Mouse (Mus musculus) limb, embryonic 13.5 days (tissue): ENCODE results near the gene Epha8. TPM values are rescaled to one million over a fixed set of nuclear protein-coding genes. Genes with fewer than 3 reads are reported as not detected.
A peak's percentile ranks its signal among the peaks of the same experiment; 100 is the strongest.

Experiments used
- ATAC-seq: fragments of 200-750 bp; cut with Nextera tagmentation; 2 replicates; pipeline ENCODE4 v1.8.0; 2017; ENCODE audit warnings: low read depth, moderate number of reproducible peaks, moderate TSS enrichment; ENCODE audit not compliant: low FRiP score
- H3K27ac ChIP-seq: fragments of 300-500 bp; sonication (generic); 2 replicates; pipeline ENCODE4 v1.5.1; 2015; ENCODE audit warnings: inconsistent platforms, mild to moderate bottlenecking, moderate library complexity
- H3K27me3 ChIP-seq: fragments of 300-500 bp; sonication (generic); 2 replicates; pipeline ENCODE4 v1.6.1; 2015; ENCODE audit warnings: mild to moderate bottlenecking, inconsistent platforms
- H3K36me3 ChIP-seq: fragments of 300-500 bp; sonication (generic); 2 replicates; pipeline ENCODE4 v1.6.1; 2015; ENCODE audit warnings: inconsistent platforms, mild to moderate bottlenecking, moderate library complexity
- H3K4me1 ChIP-seq: fragments of 300-500 bp; sonication (generic); 2 replicates; pipeline ENCODE4 v1.6.1; 2015; ENCODE audit warnings: inconsistent platforms
- H3K4me2 ChIP-seq: fragments of 300-500 bp; sonication (generic); replicated peaks from 2 replicates; pipeline ENCODE4 v1.6.1; 2015; ENCODE audit warnings: inconsistent platforms, mild to moderate bottlenecking, moderate library complexity
- H3K4me3 ChIP-seq: fragments of 300-500 bp; sonication (generic); 2 replicates; pipeline ENCODE4 v1.5.1; 2015; ENCODE audit warnings: moderate library complexity, mild to moderate bottlenecking, inconsistent platforms
- H3K9ac ChIP-seq: fragments of 300-500 bp; sonication (generic); 2 replicates; pipeline ENCODE4 v1.6.1; 2015; ENCODE audit warnings: mild to moderate bottlenecking, inconsistent platforms
- H3K9me3 ChIP-seq: fragments of 300-500 bp; sonication (generic); 2 replicates; pipeline ENCODE4 v1.6.1; 2016; ENCODE audit warnings: inconsistent platforms
- WGBS: fragments of 180-500 bp; shearing (Covaris S2); methylation state at CpG from one replicate; pipeline ENCODE4 v1.1.7; 2015; 5-methylcytosine and 5-hydroxymethylcytosine counted together
- polyA plus RNA-seq: library from polyadenylated mRNA; unstranded; fragments of >200 nt; fragmentation: Nextera tagmentation; extraction: Ambion mirVana; gene quantifications from 2 replicates; pipeline ENCODE4 v1.2.1, GENCODE M21; 2015

Epha8 gene
- 0.47 and 0.71 TPM in 2 replicates for polyA plus RNA-seq

DNA sequence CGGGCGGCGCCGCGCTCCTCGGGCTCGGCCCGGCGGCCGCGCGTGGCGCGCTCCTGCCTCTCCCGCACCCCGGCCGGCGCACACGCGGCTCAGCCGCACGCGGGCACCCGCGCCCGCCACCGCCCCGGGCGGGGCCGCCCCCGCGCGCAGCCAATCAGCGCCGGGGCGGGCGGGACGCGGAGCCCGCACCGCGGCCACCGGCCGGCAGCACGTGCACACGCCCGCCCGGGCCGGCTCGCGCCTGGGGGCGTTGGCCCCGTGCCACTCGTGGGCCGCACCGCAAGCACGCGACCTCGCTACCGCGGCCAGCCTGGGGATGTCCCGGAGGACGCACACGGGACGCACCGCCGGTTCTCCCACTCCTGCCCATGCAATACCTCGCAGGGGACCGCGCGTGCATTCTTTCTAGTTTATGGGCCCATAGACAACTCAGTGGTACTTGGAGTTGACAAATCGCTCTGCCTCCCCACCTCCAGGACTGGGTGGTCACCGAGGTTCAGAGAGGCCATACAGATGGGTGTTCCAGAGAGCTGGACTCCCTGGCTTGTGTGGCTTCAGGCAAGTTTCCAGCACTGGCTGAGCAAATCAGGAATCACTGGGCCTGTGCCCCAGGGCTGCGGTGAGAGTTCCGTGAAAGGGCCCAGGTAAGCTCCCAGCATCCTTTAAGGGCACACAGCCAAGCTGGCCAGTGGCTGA, at the start of gene Epha8:
TSS of gene Epha8 (minus strand) at position 66 of the 696 bp plus-strand sequence.
- 3% methylated on average over 23 of the region's 75 CpGs for WGBS
- ATAC-seq: no peak
- H3K27ac ChIP-seq: no peak within 1 kb of the TSS
- no peaks in the 10 kb centered on the region for H3K9me3 ChIP-seq
- H3K4me2 ChIP-seq: peak within 1 kb of the TSS; percentile 96
- no peaks in the 10 kb centered on the region for H3K36me3 ChIP-seq
- H3K4me3 ChIP-seq: peak within 1 kb of the TSS; percentile 52
- peak within 1 kb of the TSS; percentile 59 for H3K9ac ChIP-seq
- H3K27me3 ChIP-seq: peaks cover 87% of the 10 kb centered on the region
- H3K4me1 ChIP-seq: peaks cover 22% of the 10 kb centered on the region

- peaks cover 54% of the 10 kb centered on the region for H3K36me3 ChIP-seq
- no peaks in the 10 kb centered on the region for H3K4me1 ChIP-seq
- H3K9ac ChIP-seq: no peak overlapping the region
- WGBS: 89% methylated on average over 3 of the region's 3 CpGs
- no peaks in the 10 kb centered on the region for H3K9me3 ChIP-seq
- no peak overlapping the region for H3K27ac ChIP-seq
- no peak overlapping the region for H3K4me3 ChIP-seq
- H3K4me2 ChIP-seq: no peak overlapping the region
- no peaks in the 10 kb centered on the region for H3K27me3 ChIP-seq
- ATAC-seq: no peak
Measured at GRCm38 (mm10) chr4:137001825-137002224, 45.2 kb upstream of the Epha8 start.

DNA sequence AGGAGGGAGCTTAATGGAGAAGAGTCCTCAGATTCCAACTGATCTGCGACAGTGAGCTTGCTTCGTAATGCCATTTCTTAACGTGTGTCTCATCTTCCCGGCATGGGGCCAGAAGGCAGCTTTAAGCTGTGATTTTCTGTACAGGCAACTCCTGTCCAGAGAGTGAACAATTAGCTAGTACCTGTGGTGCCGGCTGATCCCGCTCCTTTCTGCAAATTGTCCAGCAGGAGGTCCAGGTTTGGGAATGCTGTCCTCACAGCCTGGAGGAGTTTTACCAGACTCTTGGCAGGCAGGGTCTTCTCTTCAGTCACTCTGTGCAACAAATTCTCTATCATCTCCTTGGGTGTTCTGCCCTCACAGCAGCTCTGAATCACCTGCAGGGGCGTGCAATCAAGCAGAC, 44.4 kb upstream of the Epha8 start:
- Histone ChIP-seq H3K36me3 (peaks cover 57% of the 10 kb centered on the region), H3K27ac (no peak overlapping the region), H3K27me3 (no peaks in the 10 kb centered on the region), H3K4me2 (no peak overlapping the region), H3K4me3 (no peak overlapping the region), H3K9me3 (no peaks in the 10 kb centered on the region), H3K4me1 (no peaks in the 10 kb centered on the region), H3K9ac (no peak overlapping the region)
- WGBS: 83% methylated on average over 7 of the region's 7 CpGs
- no peak for ATAC-seq

DNA sequence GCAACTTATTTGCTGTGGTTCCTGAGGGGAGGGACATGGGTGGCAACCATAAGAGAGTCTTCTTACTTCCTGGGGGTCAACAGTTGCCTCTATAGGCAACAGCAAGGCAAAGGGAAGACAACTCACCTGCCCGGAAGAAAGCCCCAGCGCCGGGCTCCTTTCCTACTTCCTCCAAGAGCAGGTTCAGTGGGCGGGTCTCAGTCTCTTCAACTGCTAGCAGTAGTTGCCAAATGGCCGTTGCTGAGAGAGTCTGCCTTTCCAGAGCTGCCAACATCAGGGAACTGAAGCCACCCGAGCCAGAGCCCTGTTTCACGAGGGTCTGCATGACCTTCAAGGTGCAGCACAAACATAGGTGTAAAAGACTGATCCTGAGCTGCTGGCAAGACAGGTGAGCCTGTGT, 41.8 kb upstream of the Epha8 start:
- H3K9me3 ChIP-seq: no peaks in the 10 kb centered on the region
- no peak overlapping the region for H3K27ac ChIP-seq
- no peaks in the 10 kb centered on the region for H3K27me3 ChIP-seq
- H3K9ac ChIP-seq: no peak overlapping the region
- H3K4me1 ChIP-seq: no peaks in the 10 kb centered on the region
- H3K4me2 ChIP-seq: no peak overlapping the region
- H3K4me3 ChIP-seq: no peak overlapping the region
- H3K36me3 ChIP-seq: peaks cover 73% of the 10 kb centered on the region
- no peak for ATAC-seq
- WGBS: 73% methylated on average over 7 of the region's 7 CpGs

DNA sequence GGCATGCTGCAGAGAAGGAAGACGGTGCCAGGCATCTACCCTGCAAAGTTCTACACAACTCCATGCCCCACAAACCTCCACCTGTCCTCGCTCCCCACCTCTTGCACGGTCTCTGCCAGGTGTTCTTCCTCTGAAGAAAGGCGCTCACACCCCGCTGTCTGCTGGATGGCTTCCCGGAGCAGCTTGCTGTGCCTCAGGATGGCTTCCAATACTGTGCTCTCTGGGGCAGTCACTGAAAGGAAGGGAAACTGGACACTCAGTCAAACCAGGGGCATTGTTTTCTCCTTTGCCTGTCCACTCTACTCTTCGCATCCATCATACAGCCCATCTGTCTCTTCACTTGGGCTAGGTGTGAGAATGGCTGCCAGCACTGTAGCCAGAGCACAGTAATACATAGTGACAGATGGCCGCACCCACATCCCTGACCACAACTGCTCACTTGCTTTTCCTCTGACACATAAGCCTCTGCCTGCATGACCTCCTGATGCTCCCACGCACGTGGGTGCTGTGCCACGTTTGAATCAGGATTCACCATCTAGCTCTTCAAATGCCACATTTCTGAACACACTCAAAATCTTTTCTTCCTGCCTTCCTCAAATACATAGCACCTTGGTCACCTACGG, 41.2 kb upstream of the Epha8 start:
- peaks cover 76% of the 10 kb centered on the region for H3K36me3 ChIP-seq
- no peak for ATAC-seq
- WGBS: 94% methylated on average over 12 of the region's 12 CpGs

GRCm38 (mm10) chr4:136996933-136997332, 40.3 kb upstream of the Epha8 start:
- H3K9ac ChIP-seq: no peak overlapping the region
- no peak for ATAC-seq
- H3K4me1 ChIP-seq: no peaks in the 10 kb centered on the region
- H3K4me3 ChIP-seq: no peak overlapping the region
- whole genome bisulfite sequencing: 61% methylated on average over 7 of the region's 7 CpGs
- H3K9me3 ChIP-seq: no peaks in the 10 kb centered on the region
- no peak overlapping the region for H3K4me2 ChIP-seq
- H3K27ac ChIP-seq: no peak overlapping the region
- H3K36me3 ChIP-seq: peaks cover 84% of the 10 kb centered on the region
- no peaks in the 10 kb centered on the region for H3K27me3 ChIP-seq

More for the DNA sequence above, 41.2 kb upstream of the Epha8 start:
- no peak overlapping the region for H3K4me3 ChIP-seq
- no peak overlapping the region for H3K9ac ChIP-seq
- H3K9me3 ChIP-seq: no peaks in the 10 kb centered on the region
- H3K4me2 ChIP-seq: no peak overlapping the region
- H3K27me3 ChIP-seq: no peaks in the 10 kb centered on the region
- H3K4me1 ChIP-seq: no peaks in the 10 kb centered on the region
- H3K27ac ChIP-seq: no peak overlapping the region

DNA sequence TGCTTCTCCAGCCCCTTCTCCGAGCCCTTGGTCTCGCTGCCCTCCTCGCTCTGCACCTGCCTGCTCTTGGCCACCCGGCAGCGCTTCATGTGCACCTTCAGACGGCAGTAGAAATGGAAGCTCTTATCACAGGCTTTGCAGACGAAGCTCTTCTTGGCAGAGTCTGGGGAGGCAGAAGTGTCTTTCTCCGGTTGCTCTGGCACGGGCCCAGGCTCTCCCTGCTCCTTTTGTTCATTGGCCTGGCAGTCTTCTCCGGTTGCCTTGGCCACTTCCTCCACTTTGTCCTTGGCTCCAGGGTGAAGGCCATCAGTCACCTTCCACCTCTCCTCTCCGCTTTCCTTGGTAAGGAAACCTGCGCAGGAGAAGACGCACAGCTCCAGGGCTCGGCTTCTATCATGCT, 38.7 kb upstream of the Epha8 start:
- Histone ChIP-seq H3K36me3 (peaks cover 90% of the 10 kb centered on the region), H3K4me3 (no peak overlapping the region), H3K9me3 (no peaks in the 10 kb centered on the region), H3K27me3 (no peaks in the 10 kb centered on the region), H3K9ac (no peak overlapping the region), H3K27ac (no peak overlapping the region), H3K4me1 (no peaks in the 10 kb centered on the region), H3K4me2 (no peak overlapping the region)
- WGBS: 93% methylated on average over 14 of the region's 14 CpGs
- ATAC-seq: no peak

GRCm38 (mm10) chr4:136981993-136982695, 25.5 kb upstream of the Epha8 start:
- no peaks in the 10 kb centered on the region for H3K9me3 ChIP-seq
- H3K9ac ChIP-seq: no peak overlapping the region
- no peak overlapping the region for H3K27ac ChIP-seq
- H3K4me3 ChIP-seq: no peak overlapping the region
- no peak for ATAC-seq
- peaks cover 14% of the 10 kb centered on the region for H3K27me3 ChIP-seq
- 0 out of 2 replicates have a peak, but pooled peaks cover 3% of the 10 kb centered on the region for H3K4me1 ChIP-seq
- peaks cover 31% of the 10 kb centered on the region for H3K36me3 ChIP-seq
- whole genome bisulfite sequencing: 34% methylated on average over 9 of the region's 9 CpGs
- no peak overlapping the region for H3K4me2 ChIP-seq

DNA sequence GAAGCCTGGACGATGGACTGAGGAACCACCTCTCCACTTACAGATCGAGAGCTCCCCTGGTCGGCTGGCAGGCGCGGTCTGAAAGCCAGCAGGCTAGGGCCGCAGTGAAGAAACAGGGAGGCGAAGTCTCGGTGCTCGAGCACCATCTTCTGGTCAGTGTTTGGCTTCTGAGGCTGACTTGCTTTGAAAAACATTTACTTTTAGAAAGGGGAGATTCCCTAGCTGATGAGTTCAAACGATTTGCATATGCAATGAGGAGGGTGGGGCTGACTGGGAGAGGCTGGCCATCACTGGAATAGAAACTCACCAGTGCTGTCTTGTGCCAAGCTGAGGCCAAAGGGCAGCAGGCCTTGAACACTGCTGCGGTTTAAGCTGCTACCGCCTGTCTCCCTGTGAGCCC, 24.7 kb upstream of the Epha8 start:
- ATAC-seq: 0 out of 2 replicates have a peak, but pooled peaks have one; percentile 19
- WGBS: 6% methylated on average over 12 of the region's 12 CpGs

DNA sequence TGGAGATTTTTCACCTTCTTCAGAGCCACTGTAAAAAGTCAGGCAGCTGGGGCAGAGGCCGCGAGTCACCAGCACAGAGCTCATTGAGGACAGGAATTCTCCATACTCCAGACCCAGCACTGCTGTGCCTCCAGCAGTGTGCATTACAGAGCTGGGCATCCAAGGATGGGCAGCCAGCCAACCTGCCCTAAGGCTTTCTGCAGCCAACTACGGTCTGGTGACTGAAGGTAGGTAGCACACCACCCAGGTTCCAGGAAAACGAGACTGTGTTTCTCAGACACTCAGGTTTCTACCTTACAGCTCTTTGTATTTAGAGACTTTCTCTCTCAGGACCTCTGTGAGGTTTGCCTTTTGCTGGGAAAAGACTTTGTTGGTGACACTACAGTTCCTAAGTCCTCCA, 24.3 kb upstream of the Epha8 start:
- peaks cover 19% of the 10 kb centered on the region for H3K36me3 ChIP-seq

More for the DNA sequence above, 24.7 kb upstream of the Epha8 start:
- H3K9ac ChIP-seq: no peak overlapping the region
- peaks cover 18% of the 10 kb centered on the region for H3K27me3 ChIP-seq
- 0 out of 2 replicates have a peak, but pooled peaks cover 3% of the 10 kb centered on the region for H3K4me1 ChIP-seq
- peaks cover 23% of the 10 kb centered on the region for H3K36me3 ChIP-seq
- no peak overlapping the region for H3K27ac ChIP-seq
- H3K4me2 ChIP-seq: no peak overlapping the region
- no peaks in the 10 kb centered on the region for H3K9me3 ChIP-seq
- H3K4me3 ChIP-seq: no peak overlapping the region

DNA sequence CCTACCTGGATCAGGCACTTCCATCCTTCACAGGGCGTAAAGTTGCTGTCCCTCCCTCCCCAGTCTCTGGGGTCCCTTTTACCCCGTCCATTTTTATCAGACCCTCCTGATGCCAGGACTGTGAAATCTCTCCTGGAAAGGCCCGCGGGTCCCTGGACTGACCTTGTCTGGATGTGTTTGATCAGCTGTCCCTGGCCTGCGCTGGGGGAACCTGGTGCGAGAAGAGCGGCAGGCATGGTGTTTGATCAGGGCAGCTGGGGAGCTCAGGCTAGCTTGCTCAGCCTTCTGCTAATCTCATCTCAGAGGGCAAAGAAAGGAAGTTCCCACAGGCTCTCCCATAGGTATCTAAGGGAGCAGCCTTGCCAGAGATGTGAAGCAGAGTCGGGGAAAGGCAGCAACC, 20.6 kb upstream of the Epha8 start:
- Histone ChIP-seq H3K27ac (no peak overlapping the region), H3K9me3 (no peaks in the 10 kb centered on the region), H3K27me3 (peaks cover 44% of the 10 kb centered on the region), H3K4me1 (0 out of 2 replicates have a peak, but pooled peaks cover 3% of the 10 kb centered on the region), H3K9ac (no peak overlapping the region), H3K4me3 (no peak overlapping the region), H3K4me2 (no peak overlapping the region), H3K36me3 (no peaks in the 10 kb centered on the region)
- WGBS: 56% methylated on average over 8 of the region's 8 CpGs
- ATAC-seq: no peak

More for the DNA sequence above, 24.3 kb upstream of the Epha8 start:
- Histone ChIP-seq H3K4me3 (no peak overlapping the region), H3K9me3 (no peaks in the 10 kb centered on the region), H3K4me1 (0 out of 2 replicates have a peak, but pooled peaks cover 3% of the 10 kb centered on the region), H3K27me3 (peaks cover 18% of the 10 kb centered on the region), H3K4me2 (no peak overlapping the region), H3K9ac (no peak overlapping the region; the same call in 1 of the 2 replicates), H3K27ac (no peak overlapping the region)
- no peak for ATAC-seq
- 55% methylated on average over 4 of the region's 4 CpGs for WGBS

- no peak overlapping the region for H3K4me2 ChIP-seq
- H3K9ac ChIP-seq: no peak overlapping the region
- 5% methylated on average over 6 of the region's 6 CpGs for WGBS
- no peaks in the 10 kb centered on the region for H3K36me3 ChIP-seq
- H3K4me1 ChIP-seq: peaks cover 9% of the 10 kb centered on the region
- ATAC-seq: no peak
- no peak overlapping the region for H3K4me3 ChIP-seq
- H3K9me3 ChIP-seq: no peaks in the 10 kb centered on the region
- H3K27me3 ChIP-seq: peaks cover 88% of the 10 kb centered on the region
- no peak overlapping the region for H3K27ac ChIP-seq
Measured at GRCm38 (mm10) chr4:136970939-136971338, 14.3 kb upstream of the Epha8 start.
